Mouse (Mus musculus) embryonic facial prominence, embryonic 12.5 days (tissue): ENCODE measurements around the gene Inpp4b. TPM values are rescaled to one million over a fixed set of nuclear protein-coding genes. Genes with fewer than 3 reads are reported as not detected.

Experiments
- ATAC-seq: fragments of 200-750 bp; cut with Nextera tagmentation; 2 replicates; pipeline ENCODE4 v1.8.0; 2017; ENCODE audit not compliant: insufficient number of reproducible peaks, insufficient read depth, low FRiP score, low TSS enrichment
- H3K27ac ChIP-seq: fragments of 300-500 bp; sonication (generic); 2 replicates; pipeline ENCODE4 v1.5.1; 2016; ENCODE audit warnings: mild to moderate bottlenecking
- H3K27me3 ChIP-seq: fragments of 300-500 bp; sonication (generic); 2 replicates; pipeline ENCODE4 v1.6.1; 2016; ENCODE audit warnings: mild to moderate bottlenecking, moderate library complexity
- H3K36me3 ChIP-seq: fragments of 300-500 bp; sonication (generic); 2 replicates; pipeline ENCODE4 v1.6.1; 2016; ENCODE audit warnings: mild to moderate bottlenecking
- H3K4me1 ChIP-seq: fragments of 300-500 bp; sonication (generic); 2 replicates; pipeline ENCODE4 v1.6.1; 2016
- H3K4me2 ChIP-seq: fragments of 300-500 bp; sonication (generic); replicated peaks from 2 replicates; pipeline ENCODE4 v1.6.1; 2016; ENCODE audit warnings: mild to moderate bottlenecking, moderate library complexity
- H3K4me3 ChIP-seq: fragments of 300-500 bp; sonication (generic); 2 replicates; pipeline ENCODE4 v1.5.1; 2016; ENCODE audit warnings: mild to moderate bottlenecking
- H3K9ac ChIP-seq: fragments of 300-500 bp; sonication (generic); 2 replicates; pipeline ENCODE4 v1.6.1; 2016; ENCODE audit warnings: mild to moderate bottlenecking, moderate library complexity
- H3K9me3 ChIP-seq: fragments of 300-500 bp; sonication (generic); 2 replicates; pipeline ENCODE4 v1.6.1; 2016; ENCODE audit warnings: mild to moderate bottlenecking, moderate library complexity
- WGBS: fragments of 180-500 bp; shearing (Covaris S2); methylation state at CpG from one replicate; pipeline ENCODE4 v1.1.7; 2016; 5-methylcytosine and 5-hydroxymethylcytosine counted together
- polyA plus RNA-seq: library from polyadenylated mRNA; unstranded; fragments of >200 nt; fragmentation: Nextera tagmentation; extraction: Ambion mirVana; gene quantifications from 2 replicates; pipeline ENCODE4 v1.2.1, GENCODE M21; 2016

Gene Inpp4b
- polyA plus RNA-seq, 1 experiment from 2014 or later, result 19.7 TPM

DNA sequence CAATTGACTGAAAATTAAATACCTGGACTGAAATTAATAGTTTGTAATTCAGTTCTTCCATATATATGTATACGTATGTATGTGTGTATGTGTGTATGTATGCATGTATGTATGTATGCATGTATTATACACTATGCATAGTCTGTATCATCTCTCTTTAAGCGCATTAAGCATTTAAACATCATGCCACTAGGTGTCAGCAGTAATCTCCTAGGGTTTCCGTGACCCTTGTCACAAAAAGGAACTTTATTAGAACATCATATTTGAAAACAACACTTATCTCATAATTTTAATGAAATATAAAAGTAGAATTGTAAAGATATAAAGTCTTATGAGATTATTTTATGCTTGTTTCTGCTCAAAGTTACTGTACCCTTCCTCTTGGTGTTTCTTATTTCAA lies 136.3 kb downstream of the Inpp4b start:
- H3K4me3 ChIP-seq, result no peak overlapping the region
- 29% methylated on average over 3 of the region's 3 CpGs for WGBS
- no peaks in the 10 kb centered on the region for H3K27me3 ChIP-seq
- no peaks in the 10 kb centered on the region for H3K4me1 ChIP-seq
- no peak overlapping the region for H3K9ac ChIP-seq
- no peak for ATAC-seq
- H3K27ac ChIP-seq, result no peak overlapping the region
- no peak overlapping the region for H3K4me2 ChIP-seq
- H3K9me3 ChIP-seq, result no peaks in the 10 kb centered on the region
- H3K36me3 ChIP-seq, result no peaks in the 10 kb centered on the region

DNA sequence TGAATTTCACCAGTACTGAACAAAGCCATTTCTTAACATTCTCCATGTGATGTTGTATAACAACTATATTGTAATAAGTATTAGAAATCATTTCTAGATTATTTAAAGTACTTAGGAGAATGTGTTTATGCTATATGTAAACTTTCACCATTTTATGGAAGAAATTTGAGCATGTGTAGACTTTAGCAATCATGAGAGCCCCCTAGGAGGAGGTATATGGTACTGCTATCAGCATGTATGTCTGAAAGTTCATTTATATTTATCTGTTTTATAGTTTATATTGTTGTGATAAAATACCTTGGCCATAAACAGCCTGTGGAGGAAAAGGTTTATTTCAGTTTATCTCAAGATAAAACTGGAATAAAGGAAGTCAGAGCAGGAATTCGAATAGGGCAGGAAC lies 141.5 kb downstream of the Inpp4b start:
- H3K27ac ChIP-seq, result no peak overlapping the region
- H3K27me3 ChIP-seq, result no peaks in the 10 kb centered on the region
- no peak for ATAC-seq
- no peaks in the 10 kb centered on the region for H3K36me3 ChIP-seq
- H3K4me2 ChIP-seq, result no peak overlapping the region
- H3K4me3 ChIP-seq, result no peak overlapping the region
- no peaks in the 10 kb centered on the region for H3K9me3 ChIP-seq
- H3K9ac ChIP-seq, result no peak overlapping the region
- H3K4me1 ChIP-seq, result no peaks in the 10 kb centered on the region
- 82% methylated on average over 1 of the region's 1 CpGs for WGBS

- Histone ChIP-seq H3K9ac (no peak overlapping the region), H3K4me2 (no peak overlapping the region), H3K4me1 (no peaks in the 10 kb centered on the region), H3K4me3 (no peak overlapping the region), H3K27me3 (no peaks in the 10 kb centered on the region), H3K27ac (no peak overlapping the region), H3K9me3 (no peaks in the 10 kb centered on the region), H3K36me3 (no peaks in the 10 kb centered on the region)
- ATAC-seq, result no peak
- 80% methylated on average over 1 of the region's 1 CpGs for WGBS
These were observed 143.3 kb downstream of the Inpp4b start for GRCm38 (mm10) chr8:81485626-81486025.

DNA sequence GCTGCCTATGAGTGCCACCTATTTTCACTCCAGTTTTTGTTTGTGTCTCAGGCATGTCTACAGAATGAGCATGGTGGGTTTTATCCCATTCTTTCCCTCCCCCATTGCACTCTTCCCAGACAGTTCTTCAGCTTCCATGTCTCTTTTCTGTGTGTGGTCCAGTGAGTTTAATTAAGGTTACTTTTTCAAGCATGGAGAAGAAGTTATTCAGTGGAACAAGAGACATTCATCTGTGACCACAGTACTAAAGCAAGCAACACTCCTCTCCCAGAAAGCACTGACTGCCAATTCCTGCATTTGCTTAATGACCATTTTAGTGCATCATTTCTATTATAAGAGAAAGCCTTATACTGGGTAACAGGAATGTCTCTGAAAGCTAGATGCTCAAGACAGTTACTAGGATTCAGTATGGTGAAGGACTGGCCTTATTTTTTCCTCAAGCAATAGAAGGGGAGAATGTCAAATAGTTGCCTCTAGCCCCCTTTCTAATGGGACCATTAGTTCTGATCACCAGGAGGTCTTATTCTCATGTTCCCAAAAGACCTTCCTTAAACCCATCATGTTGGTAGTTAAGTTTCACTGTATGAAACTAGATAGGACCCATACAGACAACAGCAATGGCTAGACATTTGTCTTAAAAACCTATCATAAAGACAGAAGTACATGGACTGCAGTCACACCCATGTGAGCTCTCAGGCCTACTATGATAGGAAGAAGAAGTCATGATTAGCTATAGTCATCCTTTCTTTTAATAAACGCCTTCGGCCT lies 147.7 kb downstream of the Inpp4b start:
- WGBS, result 89% methylated on average over 2 of the region's 2 CpGs
- ATAC-seq, result no peak

DNA sequence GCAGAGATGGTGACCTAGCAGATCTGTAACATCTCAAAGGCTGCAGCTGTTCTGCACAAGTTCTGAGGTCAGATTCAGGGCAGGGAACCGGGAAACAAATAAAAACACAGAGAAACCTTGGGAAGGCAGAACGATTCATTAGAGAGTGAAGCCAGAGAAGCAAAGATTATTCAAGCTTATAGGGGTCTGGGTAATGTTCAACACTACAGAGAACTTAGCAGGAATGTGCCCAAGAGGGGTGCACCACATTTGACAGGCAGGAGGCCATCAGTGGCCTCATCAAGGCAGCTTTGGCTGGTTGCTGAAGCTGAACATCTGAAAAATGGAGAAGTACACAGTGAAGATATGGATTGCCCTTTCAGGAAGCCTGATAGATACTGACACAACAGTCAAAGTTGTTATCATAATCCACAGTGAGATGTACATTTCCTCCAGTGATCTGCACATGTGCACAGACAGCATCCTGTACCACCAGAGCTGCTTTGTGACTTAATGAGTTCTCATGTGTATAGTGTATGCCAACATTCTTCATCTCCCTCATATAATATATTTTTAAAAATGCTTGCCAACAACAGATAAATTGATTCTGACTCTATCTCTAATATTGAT lies 148.8 kb downstream of the Inpp4b start:
- 43% methylated on average over 2 of the region's 2 CpGs for WGBS
- H3K27me3 ChIP-seq, result no peaks in the 10 kb centered on the region
- H3K36me3 ChIP-seq, result no peaks in the 10 kb centered on the region
- H3K9me3 ChIP-seq, result no peaks in the 10 kb centered on the region
- no peak overlapping the region for H3K4me3 ChIP-seq
- H3K9ac ChIP-seq, result no peak overlapping the region
- H3K4me1 ChIP-seq, result no peaks in the 10 kb centered on the region
- H3K4me2 ChIP-seq, result no peak overlapping the region
- ATAC-seq, result no peak
- no peak overlapping the region for H3K27ac ChIP-seq

More for the DNA sequence above, 147.7 kb downstream of the Inpp4b start:
- Histone ChIP-seq H3K4me3 (no peak overlapping the region), H3K27me3 (no peaks in the 10 kb centered on the region), H3K36me3 (no peaks in the 10 kb centered on the region), H3K4me1 (no peaks in the 10 kb centered on the region), H3K4me2 (no peak overlapping the region), H3K27ac (no peak overlapping the region), H3K9me3 (no peaks in the 10 kb centered on the region), H3K9ac (no peak overlapping the region)

DNA sequence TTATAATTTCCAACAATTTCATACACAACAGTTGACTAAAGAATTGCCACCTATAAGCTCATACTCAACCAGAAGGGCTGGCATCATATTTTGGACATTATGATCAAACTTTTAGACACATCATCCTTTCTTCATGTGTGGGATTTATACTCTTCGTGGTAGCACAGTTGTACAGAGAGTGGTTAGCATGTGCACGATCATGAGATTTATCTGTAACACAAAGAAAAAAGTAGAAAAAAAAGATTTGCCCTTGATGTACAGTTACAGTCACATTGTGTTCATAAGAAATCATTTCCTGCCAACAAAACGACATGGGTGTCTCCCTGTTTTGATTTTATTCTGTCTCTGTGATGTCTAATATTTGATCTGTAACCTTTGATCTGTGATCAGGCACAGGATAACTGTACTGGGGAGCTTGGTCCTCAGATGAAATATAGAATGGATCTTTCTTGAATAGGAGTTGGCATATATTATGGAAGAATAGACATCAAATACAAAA lies 149.4 kb downstream of the Inpp4b start:
- Histone ChIP-seq H3K4me1 (no peaks in the 10 kb centered on the region), H3K36me3 (no peaks in the 10 kb centered on the region), H3K9me3 (no peaks in the 10 kb centered on the region), H3K9ac (no peak overlapping the region), H3K4me3 (no peak overlapping the region), H3K27ac (no peak overlapping the region), H3K4me2 (no peak overlapping the region), H3K27me3 (no peaks in the 10 kb centered on the region)
- no peak for ATAC-seq
- 79% methylated on average over 3 of the region's 3 CpGs for WGBS

GRCm38 (mm10) chr8:81494823-81495222 lies 152.5 kb downstream of the Inpp4b start:
- no peak for ATAC-seq
- H3K4me3 ChIP-seq, result no peak overlapping the region
- H3K4me2 ChIP-seq, result no peak overlapping the region
- 89% methylated on average over 2 of the region's 2 CpGs for WGBS
- no peaks in the 10 kb centered on the region for H3K9me3 ChIP-seq
- no peak overlapping the region for H3K27ac ChIP-seq
- no peaks in the 10 kb centered on the region for H3K36me3 ChIP-seq
- no peaks in the 10 kb centered on the region for H3K27me3 ChIP-seq
- no peak overlapping the region for H3K9ac ChIP-seq
- H3K4me1 ChIP-seq, result no peaks in the 10 kb centered on the region

GRCm38 (mm10) chr8:81497646-81498045 lies 155.3 kb downstream of the Inpp4b start:
- H3K9me3 ChIP-seq, result no peaks in the 10 kb centered on the region
- no peak for ATAC-seq
- H3K36me3 ChIP-seq, result no peaks in the 10 kb centered on the region
- no peak overlapping the region for H3K27ac ChIP-seq
- H3K4me2 ChIP-seq, result no peak overlapping the region
- H3K27me3 ChIP-seq, result no peaks in the 10 kb centered on the region
- no peaks in the 10 kb centered on the region for H3K4me1 ChIP-seq
- WGBS, result 79% methylated on average over 2 of the region's 2 CpGs
- H3K4me3 ChIP-seq, result no peak overlapping the region
- H3K9ac ChIP-seq, result no peak overlapping the region

GRCm38 (mm10) chr8:81502216-81502615 lies 159.9 kb downstream of the Inpp4b start:
- H3K36me3 ChIP-seq, result no peaks in the 10 kb centered on the region
- H3K9me3 ChIP-seq, result no peaks in the 10 kb centered on the region
- H3K4me3 ChIP-seq, result no peak overlapping the region
- H3K4me1 ChIP-seq, result no peaks in the 10 kb centered on the region
- no peak for ATAC-seq
- no peak overlapping the region for H3K9ac ChIP-seq
- H3K27me3 ChIP-seq, result no peaks in the 10 kb centered on the region
- no peak overlapping the region for H3K4me2 ChIP-seq
- H3K27ac ChIP-seq, result no peak overlapping the region
- WGBS, result 75% methylated on average over 2 of the region's 2 CpGs

- 84% methylated on average over 2 of the region's 2 CpGs for WGBS
- no peak for ATAC-seq
- H3K4me2 ChIP-seq, result no peak overlapping the region
These were observed 160.6 kb downstream of the Inpp4b start for GRCm38 (mm10) chr8:81502982-81503381.

DNA sequence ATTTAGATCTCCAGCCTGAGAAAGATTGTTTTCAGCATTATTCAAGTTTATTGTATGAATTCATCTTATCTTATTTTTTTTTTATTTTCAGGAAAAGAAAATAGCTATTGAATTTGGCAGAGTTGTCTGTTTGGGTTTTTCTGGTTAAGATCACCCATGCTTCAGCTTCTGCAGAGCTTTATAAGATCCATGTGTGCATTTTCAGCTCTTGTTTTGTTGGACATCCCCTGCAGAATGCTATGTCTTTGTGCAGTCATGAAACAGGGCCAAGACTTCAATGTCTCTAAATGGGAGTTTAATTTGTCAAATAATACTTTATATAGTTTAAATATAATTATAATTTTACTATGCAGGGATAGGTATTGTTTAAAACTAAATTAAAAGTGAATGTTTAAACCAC lies 170.5 kb downstream of the Inpp4b start:
- Histone ChIP-seq H3K9ac (no peak overlapping the region), H3K27ac (no peak overlapping the region), H3K36me3 (no peaks in the 10 kb centered on the region), H3K27me3 (no peaks in the 10 kb centered on the region), H3K4me1 (no peaks in the 10 kb centered on the region), H3K4me3 (no peak overlapping the region), H3K4me2 (no peak overlapping the region), H3K9me3 (no peaks in the 10 kb centered on the region)
- ATAC-seq, result no peak

More at GRCm38 (mm10) chr8:81502982-81503381, 160.6 kb downstream of the Inpp4b start:
- no peaks in the 10 kb centered on the region for H3K27me3 ChIP-seq
- no peak overlapping the region for H3K4me3 ChIP-seq
- no peak overlapping the region for H3K9ac ChIP-seq
- no peaks in the 10 kb centered on the region for H3K36me3 ChIP-seq
- H3K27ac ChIP-seq, result no peak overlapping the region
- no peaks in the 10 kb centered on the region for H3K9me3 ChIP-seq
- H3K4me1 ChIP-seq, result no peaks in the 10 kb centered on the region

DNA sequence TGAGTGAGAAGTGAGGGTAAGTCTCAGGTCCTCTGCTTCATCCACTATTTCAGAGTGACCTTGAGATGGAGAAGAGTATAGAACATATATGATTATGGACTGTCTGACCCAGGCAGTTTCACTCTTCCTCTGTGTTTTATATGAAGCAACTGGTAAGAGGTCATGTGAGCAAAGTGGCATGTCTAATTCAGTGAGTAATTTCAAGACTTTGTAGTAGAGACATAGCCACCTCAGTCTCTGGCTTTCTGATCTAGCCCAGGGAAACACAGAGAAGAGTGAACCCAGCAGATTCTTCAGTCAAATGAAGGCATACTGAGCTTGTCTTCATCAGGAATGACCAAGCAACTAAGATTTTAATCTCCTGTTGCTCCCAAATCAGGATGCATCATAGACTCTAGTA lies 172.1 kb downstream of the Inpp4b start:
- Histone ChIP-seq H3K9ac (no peak overlapping the region), H3K27ac (no peak overlapping the region), H3K9me3 (no peaks in the 10 kb centered on the region), H3K4me1 (no peaks in the 10 kb centered on the region), H3K4me3 (no peak overlapping the region), H3K4me2 (no peak overlapping the region), H3K36me3 (no peaks in the 10 kb centered on the region), H3K27me3 (no peaks in the 10 kb centered on the region)
- no peak for ATAC-seq
